Mouse (Mus musculus): ENCODE results near the gene Foxo3. TPM values are rescaled to one million over a fixed set of nuclear protein-coding genes. Genes with fewer than 3 reads are reported as not detected.

The Foxo3 gene
- total RNA-seq, 2 experiments from 2014 or later: 39.5 to 46.7 TPM

GRCm38 (mm10) chr10:42277476-42278306, 1.1 kb upstream of the Foxo3 start:
- peak; percentile 92 to 93 for DNase-seq (ENCODE audit: extremely low spot score in 1 of 2, low spot score in 1 of 2)

- peak; percentile 27 for DNase-seq (ENCODE audit: extremely low spot score in 1 of 2, low spot score in 1 of 2)
Measured at GRCm38 (mm10) chr10:42275871-42276501, 569 bp downstream of the Foxo3 start.

DNA sequence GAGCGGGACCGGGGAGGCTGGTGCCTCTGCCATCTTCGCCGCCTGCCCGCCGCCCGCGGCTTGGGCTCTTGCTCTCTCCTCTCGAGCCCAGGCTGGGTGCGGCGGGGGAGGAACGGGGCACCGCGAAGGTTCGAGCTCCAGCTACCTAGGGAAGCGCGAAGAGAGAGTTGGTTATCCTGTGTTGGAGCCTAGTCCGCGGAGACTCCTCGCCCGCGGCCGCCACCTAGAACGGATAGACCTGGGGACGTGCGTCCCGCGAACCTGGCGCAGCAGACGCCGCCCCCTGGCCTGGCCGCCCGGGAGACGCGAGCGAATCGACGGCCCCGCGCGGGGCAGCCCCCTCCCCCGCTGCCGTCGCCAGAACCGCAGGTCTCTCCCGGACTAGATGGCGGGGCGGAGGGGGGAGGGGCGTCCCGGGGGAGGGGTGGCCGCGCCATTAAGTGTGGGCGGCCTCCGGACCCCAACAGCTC, 1.1 kb downstream of the Foxo3 start:
- DNase-seq (ENCODE audit: extremely low spot score in 1 of 2, low spot score in 1 of 2): peak; percentile 23 to 38

GRCm38 (mm10) chr10:42274712-42275400, 1.7 kb downstream of the Foxo3 start:
- peak in 1 of 2 experiments; percentile 11 for DNase-seq (ENCODE audit: extremely low spot score in 1 of 2, low spot score in 1 of 2)

DNA sequence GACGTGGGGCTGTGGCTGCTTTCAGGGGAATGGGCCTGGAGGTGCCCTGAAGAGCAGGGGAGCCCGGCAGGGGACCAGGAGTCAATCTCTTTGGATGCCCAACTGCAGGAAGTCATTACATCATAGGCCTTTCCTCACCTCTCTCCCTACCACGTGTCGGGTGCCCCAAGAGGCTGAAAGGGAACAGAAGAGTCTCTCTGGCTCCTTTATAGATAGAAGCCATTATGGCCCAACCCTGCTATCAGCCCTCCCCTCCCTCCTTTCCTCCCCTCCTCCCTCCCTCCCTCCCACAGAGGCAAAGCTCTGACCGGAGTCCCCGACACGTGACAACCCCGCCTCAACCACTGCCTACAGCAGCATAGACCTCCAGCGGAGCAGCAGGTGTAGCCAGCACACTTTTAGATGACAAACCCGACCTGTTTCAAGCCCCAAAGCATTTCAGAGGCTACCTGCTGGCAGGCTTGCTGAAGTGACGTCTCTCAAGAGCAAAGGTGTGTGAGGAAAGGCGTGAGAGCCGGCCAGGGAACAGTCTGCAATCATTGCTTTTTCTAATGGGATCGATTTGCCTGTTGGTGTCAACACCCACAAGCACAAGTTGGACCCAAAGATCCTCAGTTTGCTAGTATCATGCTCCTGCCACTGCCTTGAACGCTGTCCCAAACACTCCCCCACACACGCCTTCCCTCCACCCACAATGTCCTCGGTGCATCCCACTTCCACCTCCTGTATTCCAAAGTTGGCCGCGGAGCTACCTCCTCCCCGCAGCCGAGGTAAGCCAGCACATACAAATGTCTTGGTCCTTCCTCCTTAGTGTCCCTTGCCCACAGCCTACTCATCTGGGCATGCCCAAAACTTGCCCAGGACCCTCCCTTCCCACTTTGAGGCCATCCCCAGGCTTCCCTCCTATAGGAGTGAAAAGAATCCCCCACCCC, 2.5 kb downstream of the Foxo3 start:
- peak in 1 of 2 experiments; percentile 13 for DNase-seq (ENCODE audit: extremely low spot score in 1 of 2, low spot score in 1 of 2)

- no peak for DNase-seq (ENCODE audit: extremely low spot score in 1 of 2, low spot score in 1 of 2)
Measured at GRCm38 (mm10) chr10:42273403-42273759, 3.2 kb downstream of the Foxo3 start.

DNA sequence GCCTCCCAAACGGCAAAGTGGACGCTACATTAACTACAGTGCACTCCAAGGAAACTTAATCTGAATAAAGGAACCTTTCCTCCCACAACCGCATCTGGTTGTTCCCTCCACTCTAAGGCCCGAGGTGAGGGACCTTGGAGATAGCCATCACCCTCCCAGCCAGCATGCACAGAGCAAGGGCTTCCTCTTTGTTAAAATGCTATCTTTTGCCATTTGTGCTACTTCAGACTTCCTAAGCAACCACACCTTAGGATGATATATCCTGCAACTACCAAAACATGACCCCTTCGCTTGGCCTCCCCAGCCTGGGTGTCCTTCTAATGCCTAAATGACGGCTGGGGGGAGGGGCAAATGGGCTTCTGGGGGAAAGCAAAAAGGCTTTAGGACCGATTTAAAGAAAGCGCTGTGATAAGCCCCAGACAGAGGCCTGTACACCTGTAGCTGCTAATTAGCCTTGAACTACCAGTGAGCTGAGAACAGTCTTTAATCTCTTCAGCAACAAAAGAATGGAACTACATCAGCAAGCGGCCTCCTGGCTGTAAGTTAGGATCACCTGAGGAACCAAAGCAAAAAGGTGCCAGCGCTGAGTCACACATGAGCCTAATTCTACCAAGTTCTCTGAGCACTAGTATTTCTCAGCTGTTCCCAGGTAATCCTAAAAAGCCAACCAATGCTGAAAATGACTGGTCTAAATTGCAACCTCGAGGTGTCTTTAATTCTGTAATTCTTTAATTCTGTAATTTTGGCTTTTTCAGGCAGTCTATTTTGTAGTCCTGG, 4.9 kb downstream of the Foxo3 start:
- DNase-seq (ENCODE audit: extremely low spot score in 1 of 2, low spot score in 1 of 2): no peak

DNA sequence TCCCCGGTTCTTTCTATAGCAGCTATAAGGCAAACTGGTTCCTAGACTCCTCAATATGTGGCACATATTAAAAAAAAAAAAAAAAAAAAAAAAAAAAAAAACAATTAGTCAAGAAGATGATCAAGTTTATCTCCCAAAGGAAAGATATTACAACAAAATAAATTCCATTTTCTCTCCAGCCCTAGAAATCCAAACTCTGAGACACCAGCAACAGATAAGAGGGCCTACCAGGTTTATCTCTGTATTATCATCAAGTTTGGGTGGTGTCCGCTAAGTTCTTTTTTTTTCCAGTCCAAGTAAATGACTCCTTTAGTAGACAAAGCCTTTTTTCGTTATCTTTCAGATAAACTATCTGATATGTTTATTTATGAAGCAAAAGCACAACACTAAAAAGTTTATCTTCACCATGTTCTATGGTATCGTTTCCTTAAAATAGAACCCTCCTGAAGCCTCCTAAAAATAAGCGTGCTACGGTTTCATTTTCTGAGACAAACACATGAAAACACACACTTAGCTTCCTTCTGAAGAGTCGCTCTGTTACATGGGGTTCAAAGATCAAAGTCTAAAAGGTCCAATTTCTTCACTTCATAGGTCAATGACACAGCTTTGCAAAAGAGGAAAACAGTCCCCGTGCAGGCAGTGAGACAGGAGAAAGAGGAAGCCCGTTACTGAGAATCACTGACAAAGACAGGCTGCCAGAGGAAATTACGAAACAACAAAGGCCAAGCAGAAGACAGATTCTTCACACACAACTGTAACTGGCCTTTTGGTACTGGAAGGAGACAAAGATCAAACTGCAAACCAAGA, 6.1 kb downstream of the Foxo3 start:
- no peak for DNase-seq (ENCODE audit: extremely low spot score in 1 of 2, low spot score in 1 of 2)

DNA sequence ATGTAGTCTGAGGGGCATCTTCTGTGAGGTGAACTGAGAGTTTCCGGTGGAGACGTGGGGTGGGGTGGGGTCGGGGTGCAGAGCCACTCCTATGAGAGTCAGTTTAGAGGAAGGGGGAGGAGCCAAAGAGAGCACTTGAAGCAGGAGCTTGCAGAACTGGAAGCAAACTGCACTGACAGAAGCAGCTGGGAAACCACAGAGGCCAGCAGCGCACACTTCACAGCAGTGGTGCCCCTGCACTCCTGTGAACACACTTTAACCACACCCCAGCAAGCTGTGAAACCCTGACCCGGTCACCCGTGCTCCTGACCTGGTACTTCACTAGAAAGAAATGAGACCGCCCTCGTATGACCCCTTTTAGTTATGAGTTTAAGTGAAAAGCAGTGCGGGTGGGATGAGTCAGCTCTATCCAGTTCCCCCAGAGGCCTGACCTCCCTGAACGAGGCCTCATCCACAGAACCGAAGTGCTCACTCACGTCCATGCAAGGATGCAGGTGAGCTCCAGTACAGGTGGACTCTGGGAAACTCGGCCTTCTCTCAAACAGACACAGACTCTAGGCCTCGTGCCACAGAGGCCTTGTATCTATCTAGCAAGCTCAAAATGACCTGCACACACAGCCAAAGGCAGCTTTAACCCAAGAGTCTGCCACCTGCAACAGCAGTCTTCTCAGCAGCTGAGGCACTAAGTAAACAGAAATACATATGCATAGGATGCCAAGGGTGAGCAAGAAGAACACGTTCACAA, 7.1 kb downstream of the Foxo3 start:
- DNase-seq (ENCODE audit: extremely low spot score in 1 of 2, low spot score in 1 of 2): no peak

- no peak for DNase-seq (ENCODE audit: extremely low spot score in 1 of 2, low spot score in 1 of 2)
Measured at GRCm38 (mm10) chr10:42267811-42268545, 8.6 kb downstream of the Foxo3 start.

GRCm38 (mm10) chr10:42265021-42265689, 11.4 kb downstream of the Foxo3 start:
- DNase-seq (ENCODE audit: extremely low spot score in 1 of 2, low spot score in 1 of 2): no peak

GRCm38 (mm10) chr10:42264195-42264594, 12.4 kb downstream of the Foxo3 start:
- no peak for DNase-seq (ENCODE audit: extremely low spot score in 1 of 2, low spot score in 1 of 2)

GRCm38 (mm10) chr10:42263701-42264100, 12.9 kb downstream of the Foxo3 start:
- no peak for DNase-seq (ENCODE audit: extremely low spot score in 1 of 2, low spot score in 1 of 2)

GRCm38 (mm10) chr10:42262061-42262460, 14.5 kb downstream of the Foxo3 start:
- DNase-seq (ENCODE audit: extremely low spot score in 1 of 2, low spot score in 1 of 2): no peak

GRCm38 (mm10) chr10:42261103-42261502, 15.5 kb downstream of the Foxo3 start:
- no peak for DNase-seq (ENCODE audit: extremely low spot score in 1 of 2, low spot score in 1 of 2)

GRCm38 (mm10) chr10:42260523-42260922, 16.0 kb downstream of the Foxo3 start:
- DNase-seq (ENCODE audit: extremely low spot score in 1 of 2, low spot score in 1 of 2): no peak

DNA sequence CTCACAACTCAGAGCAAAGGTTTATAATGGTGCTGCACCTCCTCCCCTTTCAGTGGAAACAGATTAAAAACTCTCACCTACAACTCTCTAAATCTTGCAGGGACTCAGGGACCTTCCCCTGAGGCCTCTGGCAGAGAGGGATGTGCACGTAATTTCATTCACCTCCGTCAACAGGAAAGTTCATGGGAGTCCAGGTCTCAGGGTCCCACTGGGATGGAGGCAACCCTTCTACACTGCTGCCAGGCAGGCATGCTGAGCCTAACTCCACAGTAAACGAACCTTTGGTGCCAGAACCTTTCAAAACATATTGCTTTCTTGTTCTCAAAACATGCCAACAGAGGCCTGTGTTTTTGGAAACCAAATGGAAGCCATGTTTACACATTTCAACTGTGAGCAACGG, 17.0 kb downstream of the Foxo3 start:
- DNase-seq (ENCODE audit: extremely low spot score in 1 of 2, low spot score in 1 of 2): no peak
